Mouse (Mus musculus): Measurements from ENCODE around the gene Tmem35b. TPM values are rescaled to one million over a fixed set of nuclear protein-coding genes. Genes with fewer than 3 reads are reported as not detected.

Gene Tmem35b
- 3.2 and 3.4 TPM in 2 replicates for polyA plus RNA-seq (2012; rRNA removed)
- polyA plus RNA-seq (2014; fragmentation: Nextera tagmentation; extraction: Ambion mirVana), result 7.9 and 8.7 TPM in 2 replicates

DNA sequence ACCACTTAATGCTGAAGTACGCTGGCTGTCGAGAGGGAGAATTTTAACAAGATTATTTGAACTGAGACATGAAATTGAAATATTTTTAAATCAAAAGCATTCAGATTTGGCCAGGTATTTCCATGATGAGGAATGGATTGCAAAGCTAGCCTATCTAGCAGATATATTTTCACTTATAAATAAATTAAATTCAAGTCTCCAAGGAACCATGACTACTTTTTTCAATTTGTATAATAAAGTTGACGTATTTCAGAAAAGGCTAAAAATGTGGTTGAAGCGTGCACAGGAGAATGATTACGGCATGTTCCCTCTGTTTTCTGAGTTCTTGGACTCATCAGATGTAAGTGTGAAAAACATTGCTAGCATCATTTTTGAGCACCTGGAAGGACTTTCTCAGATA lies at the start of gene Tmem35b:
TSS of gene Tmem35b (plus strand) at position 301 of the 400 bp plus-strand sequence.
- Histone ChIP-seq H3K9ac (replicated peaks) (no peak within 1 kb of the TSS), H3K27me3 (ENCODE audit: control insufficient read depth, insufficient read depth, low read length) (no peaks in the 10 kb centered on the region), H3K4me1 (replicated peaks; ENCODE audit: control insufficient read depth in 2 of 2, insufficient read depth in 2 of 2, low read length in 1 of 2) (peaks cover 8% of the 10 kb centered on the region in 2 experiments), H3K4me2 (ENCODE audit: low read depth) (no peak within 1 kb of the TSS), H3K36me3 (replicated peaks; ENCODE audit: control insufficient read depth, insufficient read depth, low read depth) (no peaks in the 10 kb centered on the region), H3K9me3 (ENCODE audit: control insufficient read depth, low read length) (no peaks in the 10 kb centered on the region), H3K27ac (no peak within 1 kb of the TSS), H3K4me3 (ENCODE audit: insufficient read depth in 1 of 2, low read depth in 2 of 2, low read length in 2 of 2) (no peak within 1 kb of the TSS)
- no peak for TF ChIP-seq EP300 (IDR thresholded peaks at IDR 0.05; ENCODE audit: low read depth)
- TF ChIP-seq CTCF (IDR thresholded peaks at IDR 0.05; ENCODE audit: low read depth), result no peak
- no peak for DNase-seq (ENCODE audit: low read depth in 3 of 3, low spot score in 3 of 3)
- 81% methylated on average over 5 of the region's 5 CpGs for WGBS (ENCODE audit: insufficient replicate concordance)
- ATAC-seq (ENCODE audit: insufficient read depth), result no peak

DNA sequence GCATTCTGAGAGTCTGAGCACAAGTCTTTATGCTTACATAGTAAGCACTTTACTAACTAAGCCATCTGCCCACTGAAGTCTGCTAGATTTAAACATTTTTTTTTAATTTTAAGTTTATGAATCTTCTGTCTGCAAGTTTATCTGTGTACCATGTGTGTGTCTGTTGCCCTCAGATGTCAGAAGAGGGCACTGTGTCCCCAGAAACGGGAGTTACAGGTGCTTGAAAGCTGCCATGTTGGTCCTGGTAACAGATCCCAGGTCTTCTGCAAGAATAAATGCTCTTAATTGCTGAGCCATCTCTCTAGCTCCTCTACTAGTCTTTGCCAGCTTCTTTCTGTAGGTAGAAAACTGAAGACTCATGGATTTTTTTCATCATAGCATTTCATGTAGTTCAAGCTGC lies 48.6 kb upstream of the Tmem35b start:
- no peak for ATAC-seq (ENCODE audit: insufficient read depth)
- DNase-seq (ENCODE audit: low read depth in 3 of 3, low spot score in 3 of 3), result no peak
- H3K4me1 ChIP-seq (replicated peaks; ENCODE audit: control insufficient read depth in 2 of 2, insufficient read depth in 2 of 2, low read length in 1 of 2), result peaks cover 4 to 7% of the 10 kb centered on the region in 2 experiments; a peak in 3 of 4 replicates
- no peak overlapping the region for H3K9ac ChIP-seq (replicated peaks)
- no peak overlapping the region for H3K4me3 ChIP-seq (ENCODE audit: insufficient read depth in 1 of 2, low read depth in 2 of 2, low read length in 2 of 2)
- no peaks in the 10 kb centered on the region for H3K27me3 ChIP-seq (ENCODE audit: control insufficient read depth, insufficient read depth, low read length)
- 24% methylated on average over 1 of the region's 1 CpGs for WGBS (ENCODE audit: insufficient replicate concordance)
- peak; percentile 19; the same call in 1 of the 2 replicates for TF ChIP-seq CTCF (IDR thresholded peaks at IDR 0.05; ENCODE audit: low read depth)
- no peak for TF ChIP-seq EP300 (IDR thresholded peaks at IDR 0.05; ENCODE audit: low read depth)
- H3K9me3 ChIP-seq (ENCODE audit: control insufficient read depth, low read length), result no peaks in the 10 kb centered on the region
- H3K4me2 ChIP-seq (ENCODE audit: low read depth), result no peak overlapping the region
- no peak overlapping the region for H3K27ac ChIP-seq
- H3K36me3 ChIP-seq (replicated peaks; ENCODE audit: control insufficient read depth, insufficient read depth, low read depth), result no peaks in the 10 kb centered on the region

DNA sequence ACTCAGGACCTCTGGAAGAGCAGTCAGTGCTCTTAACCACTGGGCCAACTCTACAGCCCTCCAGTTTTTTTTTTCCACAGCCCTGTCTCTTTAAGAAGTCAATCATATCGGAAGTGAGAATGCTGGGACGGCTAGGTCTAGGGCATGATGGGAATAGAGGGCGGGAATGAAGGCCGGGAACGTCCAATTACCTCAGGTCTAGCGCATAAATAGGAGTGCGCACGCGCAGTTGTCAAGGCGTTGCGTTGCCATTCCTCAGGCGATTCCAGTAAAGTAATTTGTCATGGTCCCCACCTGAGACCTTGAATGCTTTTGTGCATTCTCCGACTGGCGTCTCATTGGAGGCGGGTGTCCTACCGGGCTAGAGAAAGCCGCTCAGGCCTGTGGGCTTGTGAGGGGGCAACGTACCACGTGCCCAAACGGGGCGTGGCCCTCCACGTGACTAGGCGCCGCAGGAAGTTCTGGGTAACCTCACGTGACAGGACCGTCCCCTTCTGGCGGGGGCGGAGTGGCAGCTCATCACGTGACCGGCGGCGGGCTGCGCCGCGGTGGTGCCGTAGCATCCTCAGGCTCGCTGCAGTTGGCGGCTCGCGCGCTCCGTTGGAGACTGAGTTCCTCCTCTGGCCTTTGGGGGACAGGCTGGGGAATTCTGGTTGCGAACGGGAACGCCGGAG lies 46.5 kb upstream of the Tmem35b start, which contains the start of gene Zmym6:
TSS of gene Zmym6 (plus strand) at position 509 of the 674 bp plus-strand sequence.
- ATAC-seq (ENCODE audit: insufficient read depth), result peak; percentile 94

DNA sequence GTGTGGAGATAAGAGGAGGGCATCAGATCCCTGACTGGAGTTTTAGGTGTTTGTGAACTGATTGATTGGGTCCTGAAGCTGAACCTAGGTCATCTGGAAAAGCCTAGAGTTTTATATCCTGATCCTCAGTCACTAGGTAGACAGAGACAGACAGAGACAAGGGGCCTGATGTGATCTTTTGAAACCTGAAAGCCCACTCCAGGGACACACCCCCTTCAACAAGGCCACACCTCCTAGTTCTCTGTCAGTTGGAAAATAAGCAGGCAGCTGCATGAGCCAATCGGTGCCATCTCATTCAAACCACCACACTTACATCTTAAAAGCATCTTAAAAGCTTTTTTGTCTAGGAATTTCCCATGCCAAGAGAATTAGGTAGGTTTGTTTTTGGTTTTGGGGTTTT lies 42.7 kb upstream of the Tmem35b start:
- Histone ChIP-seq H3K9me3 (ENCODE audit: control insufficient read depth, low read length) (no peaks in the 10 kb centered on the region), H3K9ac (replicated peaks) (no peak overlapping the region), H3K4me2 (ENCODE audit: low read depth) (no peak overlapping the region), H3K4me3 (ENCODE audit: insufficient read depth in 1 of 2, low read depth in 2 of 2, low read length in 2 of 2) (no peak overlapping the region), H3K36me3 (replicated peaks; ENCODE audit: control insufficient read depth, insufficient read depth, low read depth) (no peaks in the 10 kb centered on the region), H3K4me1 (replicated peaks; ENCODE audit: control insufficient read depth in 2 of 2, insufficient read depth in 2 of 2, low read length in 1 of 2) (peaks cover 4 to 7% of the 10 kb centered on the region in 2 experiments; a peak in 3 of 4 replicates), H3K27me3 (ENCODE audit: control insufficient read depth, insufficient read depth, low read length) (no peaks in the 10 kb centered on the region), H3K27ac (no peak overlapping the region)
- no peak for ATAC-seq (ENCODE audit: insufficient read depth)
- no peak for DNase-seq (ENCODE audit: low read depth in 3 of 3, low spot score in 3 of 3)
- TF ChIP-seq CTCF (IDR thresholded peaks at IDR 0.05; ENCODE audit: low read depth), result no peak
- no peak for TF ChIP-seq EP300 (IDR thresholded peaks at IDR 0.05; ENCODE audit: low read depth)
- WGBS (ENCODE audit: insufficient replicate concordance), result 44% methylated on average over 1 of the region's 1 CpGs

More for the DNA sequence above, 46.5 kb upstream of the Tmem35b start, which contains the start of gene Zmym6:
- no peaks in the 10 kb centered on the region for H3K27me3 ChIP-seq (ENCODE audit: control insufficient read depth, insufficient read depth, low read length)
- peak within 1 kb of the TSS; percentile 67 for H3K9ac ChIP-seq (replicated peaks)
- H3K27ac ChIP-seq, result no peak within 1 kb of the TSS
- DNase-seq (ENCODE audit: low read depth in 3 of 3, low spot score in 3 of 3), result peak; percentile 81 to 86 (median 85)
- H3K9me3 ChIP-seq (ENCODE audit: control insufficient read depth, low read length), result no peaks in the 10 kb centered on the region
- H3K4me1 ChIP-seq (replicated peaks; ENCODE audit: control insufficient read depth in 2 of 2, insufficient read depth in 2 of 2, low read length in 1 of 2), result peaks cover 4 to 7% of the 10 kb centered on the region in 2 experiments; a peak in 3 of 4 replicates
- peak within 1 kb of the TSS; percentile 58 to 66 for H3K4me3 ChIP-seq (ENCODE audit: insufficient read depth in 1 of 2, low read depth in 2 of 2, low read length in 2 of 2)
- TF ChIP-seq CTCF (IDR thresholded peaks at IDR 0.05; ENCODE audit: low read depth), result peak; percentile 35
- TF ChIP-seq EP300 (IDR thresholded peaks at IDR 0.05; ENCODE audit: low read depth), result no peak
- no peaks in the 10 kb centered on the region for H3K36me3 ChIP-seq (replicated peaks; ENCODE audit: control insufficient read depth, insufficient read depth, low read depth)
- under 1% methylated on average over 46 of the region's 46 CpGs for WGBS (ENCODE audit: insufficient replicate concordance)
- H3K4me2 ChIP-seq (ENCODE audit: low read depth), result peak within 1 kb of the TSS; percentile 73

DNA sequence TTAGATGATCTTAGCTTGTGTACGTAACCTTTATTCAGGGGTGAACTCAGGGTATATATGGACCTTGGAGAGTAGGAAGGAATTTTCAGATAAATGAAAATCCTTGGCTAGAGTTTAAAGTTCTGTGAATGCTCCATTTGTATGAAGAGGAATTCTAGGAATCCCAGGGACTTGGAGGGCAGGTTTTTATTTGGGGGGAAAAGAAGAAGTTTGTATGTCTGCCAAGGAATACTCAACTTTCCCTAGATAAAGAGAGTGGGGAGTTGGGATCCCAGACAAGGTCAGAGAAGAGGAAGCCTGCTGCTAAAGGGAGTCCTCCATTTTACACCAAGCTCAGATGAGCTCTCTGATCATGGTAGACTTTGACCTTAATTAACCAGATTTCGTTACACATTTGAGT lies 40.4 kb upstream of the Tmem35b start:
- no peak for TF ChIP-seq EP300 (IDR thresholded peaks at IDR 0.05; ENCODE audit: low read depth)
- no peak for TF ChIP-seq CTCF (IDR thresholded peaks at IDR 0.05; ENCODE audit: low read depth)
- Histone ChIP-seq H3K36me3 (replicated peaks; ENCODE audit: control insufficient read depth, insufficient read depth, low read depth) (no peaks in the 10 kb centered on the region), H3K4me1 (replicated peaks; ENCODE audit: control insufficient read depth in 2 of 2, insufficient read depth in 2 of 2, low read length in 1 of 2) (no peaks in the 10 kb centered on the region), H3K4me2 (ENCODE audit: low read depth) (no peak overlapping the region), H3K9me3 (ENCODE audit: control insufficient read depth, low read length) (no peaks in the 10 kb centered on the region), H3K4me3 (ENCODE audit: insufficient read depth in 1 of 2, low read depth in 2 of 2, low read length in 2 of 2) (no peak overlapping the region), H3K9ac (replicated peaks) (no peak overlapping the region), H3K27me3 (ENCODE audit: control insufficient read depth, insufficient read depth, low read length) (no peaks in the 10 kb centered on the region), H3K27ac (no peak overlapping the region)
- WGBS (ENCODE audit: insufficient replicate concordance), result 75% methylated on average over 2 of the region's 2 CpGs
- no peak for DNase-seq (ENCODE audit: low read depth in 3 of 3, low spot score in 3 of 3)
- no peak for ATAC-seq (ENCODE audit: insufficient read depth)
